Mouse (Mus musculus) cerebellum, adult 8-10 months (tissue): ENCODE data around the gene Kntc1.

Source experiments
- DNase-seq: peaks from one replicate; pipeline ENCODE4 v3.0.0; 2022

The Kntc1 gene

DNA sequence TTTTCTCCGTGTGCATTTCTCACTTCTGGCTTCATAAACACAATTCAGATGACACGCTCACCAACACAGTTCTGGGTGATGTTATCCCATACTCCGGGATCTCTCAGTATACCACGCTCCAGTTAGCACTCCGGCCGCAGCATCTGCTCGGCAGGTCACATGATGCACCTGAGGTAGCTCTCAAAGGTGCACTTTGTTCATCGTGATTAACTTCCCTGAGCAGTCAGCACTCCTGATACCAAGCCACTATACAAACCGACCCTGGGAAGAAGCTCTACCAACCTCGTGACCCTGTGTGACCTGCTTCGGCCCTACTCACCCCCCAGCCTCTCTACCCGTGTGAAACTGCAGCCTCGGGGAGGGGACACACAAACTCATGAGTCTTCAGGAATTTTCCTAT is 59.6 kb downstream of the Kntc1 start:
- DNase-seq = no peak

DNA sequence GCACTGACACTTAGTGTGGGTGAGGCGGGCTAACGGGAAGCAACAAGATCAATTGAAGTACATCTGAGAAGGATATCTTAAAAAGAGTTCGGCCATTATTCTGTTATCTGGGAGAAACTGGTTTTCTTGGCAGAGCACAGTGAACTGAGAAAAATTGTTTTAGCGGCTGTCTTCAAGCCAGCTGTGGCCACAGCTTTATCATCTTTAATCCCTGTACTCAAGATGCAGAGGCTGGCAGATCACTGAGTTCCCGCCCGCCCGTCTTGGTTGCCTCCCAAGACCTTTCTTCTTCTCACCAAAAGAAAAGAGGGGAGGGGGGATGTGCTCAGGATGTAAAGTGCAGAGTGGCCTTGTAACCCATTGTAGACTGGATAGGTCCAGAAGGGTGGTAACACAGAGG is 67.4 kb downstream of the Kntc1 start:
- DNase-seq = no peak

DNA sequence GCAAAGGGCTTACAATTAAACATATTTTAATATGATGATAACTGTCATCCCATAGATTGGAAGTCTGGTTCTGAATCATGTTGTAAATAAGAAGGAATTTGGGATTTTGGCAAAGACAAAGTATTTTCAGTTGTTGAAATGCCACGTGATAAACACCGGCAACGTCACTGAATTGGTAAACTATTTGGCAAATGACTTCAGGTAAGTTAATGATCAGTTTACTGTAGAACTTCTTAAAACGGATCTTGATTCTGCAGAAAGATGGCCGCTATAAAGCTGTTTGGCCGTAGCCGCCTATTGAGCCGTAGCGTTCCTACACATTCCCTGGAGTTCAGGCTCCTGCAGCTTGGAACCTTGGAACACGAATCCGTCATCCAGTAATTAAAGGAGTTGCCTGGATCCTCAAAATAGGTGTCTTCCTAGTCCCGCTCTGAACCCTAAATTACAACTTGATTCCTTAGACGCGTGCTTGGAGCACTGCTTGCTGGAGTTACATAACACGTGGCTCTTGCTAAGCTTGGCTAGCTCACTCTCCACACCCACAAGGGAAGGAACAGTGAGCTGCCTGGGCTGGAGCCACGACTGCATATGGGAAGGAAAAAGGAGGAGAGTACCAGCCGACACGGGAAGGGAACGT is 69.5 kb downstream of the Kntc1 start:
- no peak for DNase-seq

DNA sequence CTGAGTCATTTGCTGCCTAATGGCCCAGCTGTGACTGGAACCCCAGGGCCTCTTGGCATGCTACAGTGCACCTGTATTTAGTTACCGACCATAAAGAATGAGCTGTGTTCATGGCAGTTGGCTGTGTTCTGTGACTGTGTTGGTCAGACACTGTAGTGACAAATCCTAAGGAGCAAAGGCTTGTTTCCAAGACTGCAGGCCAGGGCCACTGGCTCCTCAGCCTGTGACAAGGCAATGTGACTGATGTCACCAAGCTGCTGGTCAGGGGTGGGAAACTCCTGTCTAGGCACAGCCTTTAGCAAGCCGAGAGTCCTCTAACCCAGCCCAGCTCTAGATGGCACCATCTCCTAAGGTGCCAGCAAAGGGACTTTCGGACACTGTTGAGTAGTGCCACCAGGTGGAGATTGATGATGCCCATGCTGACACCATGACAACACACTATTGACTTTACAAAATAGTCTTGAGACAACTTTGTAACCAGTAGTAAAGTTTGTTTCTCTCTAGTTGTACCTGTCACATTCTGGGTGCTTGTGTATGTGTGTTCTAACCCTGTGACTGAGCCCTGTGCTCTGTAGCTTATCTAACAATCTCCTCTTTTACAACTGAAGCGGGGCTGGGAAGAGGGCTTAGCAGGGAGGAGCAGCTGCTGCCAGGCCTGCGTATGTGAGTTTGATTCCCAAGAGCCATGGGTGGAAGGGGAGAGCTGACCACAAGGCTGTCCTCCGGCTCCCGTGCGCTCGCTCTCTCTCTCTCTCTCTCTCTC is 71.2 kb downstream of the Kntc1 start:
- no peak for DNase-seq

DNA sequence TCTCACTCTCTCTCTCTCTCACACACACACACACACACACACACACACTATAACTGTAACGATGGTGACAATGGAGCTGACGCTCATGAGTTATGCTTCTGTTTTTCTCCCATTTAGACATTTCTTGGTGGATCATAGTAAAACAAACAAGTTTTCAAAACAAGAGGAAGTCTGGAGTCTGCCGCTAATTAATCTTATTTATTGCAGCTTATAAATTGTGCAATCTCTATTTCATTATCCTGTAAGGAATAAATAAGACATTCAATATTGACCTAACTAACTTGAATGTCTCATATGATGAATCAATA is 71.7 kb downstream of the Kntc1 start:
- no peak for DNase-seq

DNA sequence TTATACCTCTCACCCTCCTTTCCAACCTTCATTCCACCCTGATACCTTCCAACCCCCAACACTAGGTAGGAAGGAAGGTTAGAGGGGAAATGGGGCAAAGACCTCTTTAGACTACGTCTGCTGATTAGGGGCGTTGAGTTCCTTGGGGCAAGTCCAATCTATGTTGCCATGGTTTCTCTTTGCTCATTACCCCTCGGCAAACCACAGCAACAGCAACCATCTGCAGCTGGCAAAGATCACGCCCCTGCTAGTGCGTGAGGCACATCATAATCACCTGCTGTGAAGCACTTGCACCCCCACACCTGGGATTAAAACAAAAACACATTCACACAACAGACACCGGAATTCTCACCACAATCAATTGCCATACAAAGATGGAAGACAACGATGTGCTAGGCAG is 73.2 kb downstream of the Kntc1 start:
- no peak for DNase-seq

DNA sequence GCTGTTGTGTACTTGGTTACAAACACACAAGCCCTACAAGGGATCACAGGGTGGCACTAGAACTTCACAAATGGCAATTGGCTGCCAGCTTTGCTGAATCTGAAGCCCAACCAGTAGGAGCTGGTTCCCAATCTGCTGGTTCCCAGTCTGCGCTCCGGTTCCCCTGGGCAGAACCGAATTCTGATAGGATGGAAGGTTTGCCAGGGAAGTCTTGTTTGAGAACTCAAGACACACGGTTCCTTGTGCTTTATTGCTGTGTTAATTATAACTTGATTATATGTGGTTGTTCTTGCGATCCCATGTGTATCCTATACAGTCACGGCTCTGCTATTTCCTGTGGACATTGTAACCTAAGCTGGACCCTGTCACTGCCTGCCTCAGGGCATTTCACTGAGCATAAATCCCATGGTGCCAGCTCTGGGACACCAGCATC is 78.2 kb downstream of the Kntc1 start:
- DNase-seq = no peak

DNA sequence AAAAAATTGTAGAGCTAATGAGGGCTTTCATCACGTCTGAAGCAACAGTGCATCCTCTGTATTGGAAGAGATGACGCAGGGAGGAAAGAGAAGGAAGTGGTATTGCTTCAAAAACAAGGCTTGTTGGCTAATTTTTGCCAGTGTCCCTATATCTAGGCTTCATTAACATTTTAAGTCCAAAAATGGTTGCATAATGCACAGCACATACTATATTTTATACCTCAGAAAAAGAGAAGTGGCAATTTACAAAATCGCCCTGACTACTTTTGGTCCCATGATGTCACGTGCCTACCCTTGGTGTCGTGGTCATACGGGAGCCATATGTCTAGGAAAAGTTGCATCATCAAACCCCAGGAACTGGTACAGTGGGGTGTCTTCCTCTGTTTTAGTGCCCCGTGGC is 82.8 kb downstream of the Kntc1 start:
- DNase-seq = no peak

DNA sequence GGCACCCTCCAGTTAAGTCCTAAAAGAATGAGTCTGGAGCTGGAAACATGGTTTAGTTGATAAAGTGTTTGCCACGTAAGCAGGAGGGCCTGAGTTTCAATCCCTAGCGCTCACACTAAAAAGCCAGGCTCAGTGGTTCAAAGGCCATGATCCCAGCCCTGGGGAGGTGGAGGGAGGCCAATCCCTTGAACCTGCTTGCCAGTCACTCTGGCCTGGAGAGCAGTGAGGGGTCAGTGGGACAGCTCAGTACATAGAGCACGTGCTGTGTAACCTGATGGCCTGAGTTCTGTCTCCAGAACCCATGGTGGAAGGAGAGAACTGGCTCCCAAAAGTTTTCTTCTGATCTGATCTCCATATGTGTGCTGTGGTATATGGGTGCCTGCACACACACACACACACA is 85.3 kb downstream of the Kntc1 start:
- no peak for DNase-seq

DNA sequence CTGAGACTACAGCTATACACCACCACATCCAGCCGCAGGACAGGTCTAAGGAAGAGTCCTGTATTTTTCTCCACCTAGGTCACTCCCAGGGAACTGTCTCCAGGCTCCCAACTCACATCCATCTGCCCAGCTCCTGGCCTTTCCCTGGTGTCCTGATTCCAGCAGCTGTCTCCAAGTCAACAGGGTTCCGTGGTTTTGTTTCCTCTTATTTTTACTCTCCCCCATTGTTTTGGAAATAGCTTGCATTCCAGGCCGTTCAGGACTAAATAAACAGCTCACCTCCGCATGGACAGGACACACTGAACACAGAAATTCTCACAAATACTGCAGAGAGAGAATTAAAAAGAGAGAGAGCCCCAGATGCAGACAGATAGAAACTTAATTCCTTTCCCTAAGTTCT is 87.9 kb downstream of the Kntc1 start:
- DNase-seq = no peak

DNA sequence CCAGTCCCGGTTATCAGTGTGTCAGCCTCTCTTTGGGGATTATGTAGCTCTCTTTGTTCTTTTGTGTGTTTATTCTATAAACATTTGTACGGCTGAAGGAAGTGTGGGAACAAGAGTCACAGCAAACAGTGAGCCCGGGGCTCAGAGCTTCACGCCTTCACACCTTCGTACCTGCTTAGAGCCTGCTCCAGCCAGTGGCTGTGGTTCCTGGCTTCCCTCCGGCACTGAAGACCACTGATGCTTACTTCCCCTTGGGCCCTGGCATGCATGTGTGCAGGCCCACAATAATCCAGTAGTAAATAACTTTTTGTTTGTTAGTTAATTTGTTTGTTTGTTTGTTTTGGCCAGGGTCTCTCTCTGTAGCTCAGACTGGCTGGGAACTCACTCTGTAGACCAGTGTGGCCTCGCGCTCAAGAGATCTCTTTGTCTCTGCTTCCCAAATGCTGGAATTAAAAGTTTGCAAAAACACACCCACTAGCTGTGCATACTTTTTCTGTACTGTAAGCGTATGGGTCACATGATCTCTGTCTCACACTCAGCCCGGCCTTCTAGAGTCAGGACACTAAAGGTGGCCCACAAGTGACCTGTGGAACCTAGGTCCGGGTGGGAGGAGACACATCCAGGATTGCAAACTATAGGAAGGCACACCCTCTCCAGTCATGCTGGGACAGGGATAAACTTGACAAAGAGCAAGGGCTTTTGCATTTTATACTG is 92.9 kb downstream of the Kntc1 start:
- no peak for DNase-seq

DNA sequence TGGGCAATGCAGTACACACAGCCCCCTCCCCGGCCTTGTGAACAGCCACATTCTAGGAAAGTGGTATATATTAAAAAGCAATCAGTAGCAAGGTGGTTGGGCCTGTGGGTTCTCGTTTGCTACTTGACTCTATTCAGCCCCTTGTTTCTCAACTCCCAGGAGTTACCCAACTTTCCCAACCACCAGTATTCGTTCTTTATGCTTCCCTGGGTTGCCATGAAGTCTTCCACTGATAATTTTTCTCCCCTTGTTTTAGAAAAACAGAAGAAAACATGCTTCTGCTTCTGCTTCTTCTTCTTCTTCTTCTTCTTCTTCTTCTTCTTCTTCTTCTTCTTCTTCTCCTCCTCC is 93.4 kb downstream of the Kntc1 start:
- DNase-seq = no peak

DNA sequence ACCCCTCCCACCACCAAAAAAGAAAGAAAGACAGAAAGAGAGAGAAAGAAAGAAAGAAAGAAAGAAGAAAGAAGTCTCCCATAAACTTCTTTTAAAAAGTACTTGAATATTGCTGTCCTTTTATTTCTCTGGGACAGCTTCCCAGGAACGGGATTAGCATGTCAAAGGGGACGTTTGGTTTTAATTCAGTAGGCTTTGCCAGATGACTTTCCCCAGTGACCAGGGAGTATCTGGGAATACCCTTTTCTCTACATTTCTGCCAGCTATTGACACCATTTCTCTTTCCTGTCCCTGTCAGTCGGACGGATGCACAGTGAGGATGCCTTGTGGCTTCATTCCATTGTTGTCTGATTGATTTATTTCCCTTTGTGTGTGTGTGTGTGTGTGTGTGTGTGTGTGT is 94.3 kb downstream of the Kntc1 start:
- DNase-seq = no peak

DNA sequence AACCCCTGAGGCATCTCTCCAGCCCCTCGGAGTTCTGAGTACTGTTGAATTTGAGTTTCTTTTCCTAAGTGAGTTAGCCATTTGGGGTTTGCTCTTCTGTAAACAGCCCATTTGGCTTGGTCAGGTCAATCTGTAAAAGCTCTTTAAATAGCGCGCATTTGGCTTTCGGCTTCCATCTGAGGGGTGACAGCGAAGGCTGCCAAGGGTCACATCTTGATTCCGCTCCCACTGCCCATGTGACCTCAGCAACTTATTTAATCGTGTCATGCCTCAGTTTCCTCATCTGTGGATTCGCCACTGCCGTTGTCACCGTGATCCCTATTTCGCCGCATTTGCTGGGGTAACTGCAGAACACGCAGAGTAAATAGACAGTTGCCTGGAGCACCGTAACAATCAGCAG is 94.8 kb downstream of the Kntc1 start:
- DNase-seq = no peak

DNA sequence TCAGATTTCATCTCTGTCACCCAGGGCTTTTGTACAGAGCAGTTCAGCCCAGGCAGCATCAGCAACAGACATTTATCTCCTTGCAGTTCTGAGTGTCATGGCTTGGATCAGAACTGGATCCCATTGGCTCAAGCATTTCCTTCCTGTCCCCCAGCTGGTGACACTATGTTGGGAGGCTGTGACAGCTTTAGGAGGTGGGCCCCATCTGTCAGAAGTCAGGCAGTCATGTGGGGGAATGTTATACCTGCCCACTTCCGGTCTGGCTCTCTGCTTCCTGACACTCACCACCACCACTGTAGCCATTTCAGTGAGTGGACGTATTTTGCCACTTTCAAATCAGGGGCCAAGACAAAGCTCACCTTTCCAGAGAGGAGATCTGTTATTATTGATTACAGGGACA is 101.9 kb downstream of the Kntc1 start:
- DNase-seq = no peak

DNA sequence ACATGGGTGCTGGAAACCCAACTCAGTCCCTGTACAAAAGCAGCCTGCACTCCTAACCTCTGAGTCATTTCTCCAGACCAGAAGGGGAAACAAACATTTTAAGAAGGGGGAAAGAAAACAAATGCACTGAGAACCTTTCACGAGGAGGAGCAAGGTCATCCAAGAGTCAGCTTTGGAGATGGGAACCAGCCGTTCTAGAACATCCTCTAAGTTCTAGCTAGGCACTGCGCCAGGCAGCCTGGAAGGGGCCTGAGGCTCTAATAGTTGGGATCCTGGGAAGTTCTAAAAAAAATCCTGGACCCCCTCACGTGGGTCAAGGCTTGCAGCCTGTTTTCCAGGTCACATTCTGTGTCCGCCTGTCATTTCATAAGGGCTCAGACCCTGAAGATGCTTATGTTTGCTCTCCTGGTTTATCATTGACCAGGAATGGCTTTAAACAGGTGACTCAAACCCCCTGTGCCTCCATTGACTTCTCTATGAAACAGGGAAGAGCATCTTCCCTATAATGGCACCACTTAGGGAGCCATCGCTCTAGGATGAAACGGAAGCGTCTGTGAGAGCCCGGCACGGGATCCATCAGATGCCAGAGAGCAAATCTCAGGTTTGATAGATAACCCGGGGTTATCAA is 104.5 kb downstream of the Kntc1 start:
- no peak for DNase-seq

DNA sequence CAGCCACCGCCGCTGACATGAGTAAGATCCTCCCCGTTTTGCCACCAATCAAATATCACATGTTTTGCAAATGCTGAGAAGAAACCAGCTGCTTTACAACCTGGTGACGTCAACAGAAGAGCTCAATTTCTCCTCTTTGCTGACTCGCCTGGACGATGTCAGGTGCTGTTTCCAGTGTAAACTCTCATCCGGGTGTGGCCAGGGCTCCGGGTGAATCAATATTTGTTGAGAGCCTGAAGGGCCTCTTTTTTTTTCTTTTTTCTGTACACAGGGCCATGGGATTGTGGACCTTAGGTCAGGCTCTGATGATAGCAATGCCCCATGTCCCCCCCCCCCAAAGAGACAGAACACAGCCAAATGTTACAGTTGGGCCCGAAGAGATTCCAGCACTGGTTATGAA is 105.0 kb downstream of the Kntc1 start:
- DNase-seq = no peak

DNA sequence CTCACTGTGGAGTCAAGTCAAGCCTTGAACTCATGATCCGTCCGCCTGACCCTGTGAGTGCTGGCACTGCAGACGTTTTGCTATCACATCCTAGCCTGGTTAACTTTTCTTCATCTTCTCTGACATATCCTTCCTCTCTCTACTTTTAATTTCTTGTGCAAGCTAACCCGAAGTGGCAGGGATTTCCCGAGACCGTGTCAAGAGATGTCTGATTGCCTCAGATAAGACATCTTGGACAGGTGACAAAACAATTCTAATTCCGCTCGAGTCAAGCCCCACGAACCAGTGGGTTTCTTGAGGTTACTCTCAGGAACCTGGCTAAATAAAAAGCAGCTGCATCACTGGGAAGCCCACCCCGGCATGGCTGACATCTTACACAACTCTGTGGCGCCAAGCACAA is 109.3 kb downstream of the Kntc1 start:
- DNase-seq = no peak

DNA sequence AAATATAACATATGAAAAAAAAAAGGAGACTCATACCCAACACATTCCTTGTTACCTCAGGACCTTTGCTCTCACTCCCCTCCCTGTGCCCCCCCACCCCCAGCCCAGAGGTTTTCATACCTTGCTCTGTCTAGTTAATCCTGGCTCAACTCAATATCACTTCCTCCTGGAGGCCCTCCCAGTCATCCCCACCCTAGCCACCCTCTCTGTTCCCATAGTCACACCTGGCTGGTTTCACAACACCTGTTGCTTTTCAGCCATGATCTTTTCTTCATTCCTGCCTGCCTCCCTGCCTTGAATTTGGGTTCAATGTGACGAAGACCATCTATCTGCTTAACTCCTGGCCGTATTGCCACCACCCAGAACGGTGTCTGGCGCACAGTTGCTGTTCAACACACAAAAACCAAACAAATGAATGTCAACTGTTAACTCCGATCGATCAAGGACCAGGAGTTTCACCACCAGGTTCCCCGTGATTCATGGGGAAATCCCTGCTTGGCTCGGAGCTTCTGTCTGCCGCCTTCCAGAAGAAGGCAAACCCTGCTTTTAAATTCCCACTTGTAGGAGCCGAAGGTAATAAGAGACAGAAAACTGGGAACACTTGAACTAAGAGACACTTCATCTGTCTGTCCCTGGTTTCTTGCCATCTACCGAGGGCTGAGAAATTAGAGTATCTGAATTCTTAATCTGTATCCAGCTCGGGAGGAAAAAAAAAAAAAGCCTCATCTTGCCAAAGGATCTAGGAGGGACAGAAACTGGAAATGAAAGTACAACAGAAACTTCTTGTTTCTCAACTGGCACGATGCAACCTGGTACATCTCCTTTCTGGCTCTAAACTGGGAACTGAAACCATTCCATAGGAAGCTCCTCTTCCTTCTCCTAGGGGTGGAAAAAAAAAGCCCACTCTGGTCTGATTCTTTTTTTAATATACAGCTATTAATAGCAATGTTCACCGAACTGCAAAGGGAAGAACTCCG is 113.1 kb downstream of the Kntc1 start:
- no peak for DNase-seq

DNA sequence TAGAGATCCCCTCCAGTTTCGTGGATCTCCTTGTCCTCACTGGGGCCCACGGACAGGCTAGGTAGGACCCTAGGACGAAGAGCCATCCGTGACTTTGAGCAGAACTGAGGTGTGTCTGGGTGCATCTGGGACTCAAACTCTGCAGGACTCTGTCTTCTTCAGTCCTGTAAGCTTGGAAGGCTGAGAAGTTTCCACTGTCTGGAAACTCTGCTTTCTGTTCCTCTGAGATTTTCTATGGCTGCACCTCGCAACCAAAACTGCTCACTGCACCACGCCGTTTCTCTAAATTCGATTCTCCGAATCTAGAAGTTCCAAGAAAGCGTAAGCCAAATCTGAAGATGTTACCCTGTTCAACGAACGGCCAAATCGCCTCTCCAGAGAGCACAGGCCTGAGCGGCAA is 114.4 kb downstream of the Kntc1 start:
- DNase-seq = no peak

DNA sequence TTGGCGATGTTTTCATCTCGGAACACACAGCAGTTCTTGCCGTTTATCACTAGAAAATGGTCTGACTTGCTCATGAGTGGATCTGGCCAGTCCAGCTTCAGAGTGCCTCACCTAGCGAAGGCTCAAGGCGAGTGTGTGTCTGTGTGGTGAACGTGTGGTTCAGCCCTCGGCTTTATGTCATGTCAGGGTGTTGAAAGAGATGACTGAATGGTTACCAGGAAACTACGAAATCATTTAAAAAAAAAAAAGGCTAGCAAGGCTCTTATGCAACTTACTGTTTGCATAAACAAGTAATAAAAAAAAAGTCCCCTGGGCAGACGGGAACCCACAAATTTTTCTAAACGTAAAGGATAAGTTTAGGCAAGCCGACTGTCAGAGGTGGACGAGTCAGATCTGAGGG is 115.8 kb downstream of the Kntc1 start, which contains the start of gene Hcar2:
TSS of gene Hcar2 (minus strand) at position 135 of the 400 bp plus-strand sequence.
- DNase-seq = no peak

DNA sequence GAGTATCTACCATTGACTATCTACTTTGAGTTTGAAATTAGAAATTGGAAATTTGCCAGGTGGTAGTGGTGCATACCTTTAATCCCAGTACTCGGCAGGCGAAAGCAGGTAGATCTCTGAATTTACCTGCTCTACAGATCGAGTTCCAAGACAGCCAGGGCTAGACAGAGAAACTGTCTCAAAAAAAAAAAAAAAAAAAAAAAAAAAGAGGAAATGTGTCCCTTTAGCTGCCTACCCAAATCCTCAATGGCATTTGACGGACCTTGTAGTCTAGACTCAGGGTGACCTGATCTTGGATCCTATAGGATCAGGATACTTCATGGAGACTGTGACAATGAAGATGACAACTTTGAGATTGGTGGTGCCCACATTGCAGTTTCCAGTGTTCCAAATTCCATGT is 116.9 kb downstream of the Kntc1 start:
- DNase-seq = no peak

DNA sequence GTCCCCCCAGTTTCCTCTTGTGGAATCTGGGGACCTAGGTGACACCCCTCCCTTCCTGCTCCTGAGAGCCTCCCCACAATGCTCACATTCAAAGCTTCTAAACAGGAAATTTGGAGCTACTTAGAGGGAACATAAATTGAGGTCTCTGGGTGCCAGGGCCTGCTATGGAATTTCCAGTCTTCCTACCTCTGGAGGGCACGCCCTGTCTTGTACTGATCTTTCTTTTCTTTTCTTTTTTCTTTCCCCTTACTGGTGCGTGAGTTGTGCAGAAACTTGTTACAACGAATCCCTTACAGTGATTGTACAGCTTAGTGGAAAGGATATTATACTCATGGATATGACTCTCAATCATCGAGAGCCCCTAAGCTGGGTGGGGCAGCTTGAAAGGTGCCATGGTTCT is 120.1 kb downstream of the Kntc1 start:
- no peak for DNase-seq
